Mouse (Mus musculus): Measurements from ENCODE around the gene Rab12. TPM values are rescaled to one million over a fixed set of nuclear protein-coding genes. Genes with fewer than 3 reads are reported as not detected.

Rab12 gene
- 4.2 TPM for polyA plus RNA-seq (2017; shearing (Covaris generic))

DNA sequence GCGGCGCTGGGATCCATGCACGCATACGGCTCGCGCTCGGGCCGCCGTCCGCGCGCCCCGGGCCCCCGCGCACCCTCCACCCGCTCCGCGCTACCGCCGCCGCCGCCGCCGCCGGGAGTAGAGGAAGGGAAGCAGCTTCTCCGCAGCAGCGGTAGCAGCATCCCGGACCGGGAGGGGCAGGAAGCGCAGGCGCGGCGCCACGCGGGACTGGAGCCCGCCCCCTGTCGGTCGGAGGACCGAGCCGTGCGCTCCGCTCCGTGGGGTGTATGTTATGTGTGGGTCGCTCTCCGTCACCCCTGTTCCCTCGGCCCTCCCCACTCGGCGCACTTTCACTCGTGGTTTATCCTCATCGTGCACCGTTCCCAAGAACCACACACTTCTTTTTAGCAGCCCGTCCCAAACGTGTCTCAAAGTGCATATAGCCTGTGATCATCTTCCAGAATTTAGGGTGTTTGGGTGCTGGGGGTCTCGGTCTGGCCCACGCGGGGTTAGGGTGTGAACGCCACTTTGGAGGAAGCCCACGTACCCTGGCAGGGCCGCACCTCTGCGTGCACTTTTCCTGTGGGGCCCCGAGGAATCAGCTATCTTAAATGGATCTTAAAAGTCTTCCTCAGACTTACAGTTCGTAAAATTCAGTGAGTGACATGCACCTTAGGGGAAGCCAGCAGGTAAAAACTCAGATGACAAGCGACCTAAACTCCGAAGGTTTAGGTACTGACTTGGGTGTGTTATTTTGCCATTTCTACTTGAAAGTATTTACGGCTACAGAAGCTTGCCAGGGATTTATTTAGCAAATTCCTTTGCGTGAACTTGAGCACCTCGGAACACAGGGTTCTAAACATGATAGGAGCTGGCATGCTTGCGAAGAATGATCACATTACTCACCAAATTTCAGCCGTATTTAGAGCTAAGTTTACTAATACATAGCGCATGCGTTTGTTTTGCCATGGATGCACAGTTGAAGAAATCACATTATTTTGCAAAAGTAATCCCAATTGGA is at the start of gene Rab12:
Gene Rab12 (minus strand): TSS at position 176 of the 1,000 bp plus-strand sequence.

GRCm38 (mm10) chr17:66449460-66450341 is 69.8 kb downstream of the Rab12 start, which contains the start of gene Mtcl1:
TSS of gene Mtcl1 (minus strand) at chr17:66449750.

Other genes starting within 250 kb of the Rab12 start
- not detected for gene Mtcl1, start 70.0 kb downstream of the Rab12 start, polyA plus RNA-seq (2017; shearing (Covaris generic))
- not detected for gene Themis3, start 74.9 kb upstream of the Rab12 start, polyA plus RNA-seq (2017; shearing (Covaris generic))